In genomic region chr7:116245815-116246695, GRCm38 (mm10) we compare ENCODE assay signal across 8 mouse cellular contexts.
DNase-seq lines count a peak whose midpoint lies in the region; ATAC-seq and TF ChIP-seq lines count a peak whose summit lies in the region.

No protein-coding gene starts in this region.

- H3K4me1 ChIP-seq in heart, embryonic 11.5 days (ENCODE audit: control insufficient read depth, insufficient read depth, low read length), result peaks cover 37% of the 10 kb centered on the region
- peaks cover 59% of the 10 kb centered on the region for H3K4me1 ChIP-seq in heart, embryonic 12.5 days (replicated peaks)
- H3K4me1 ChIP-seq in liver, embryonic 12.5 days, result peaks cover 21% of the 10 kb centered on the region
- peaks cover 32% of the 10 kb centered on the region for H3K4me1 ChIP-seq in neural tube, embryonic 15.5 days

- H3K36me3 ChIP-seq in heart, embryonic 11.5 days (ENCODE audit: control insufficient read depth, insufficient read depth, low read length), result no peaks in the 10 kb centered on the region
- no peaks in the 10 kb centered on the region for H3K36me3 ChIP-seq in heart, embryonic 12.5 days
- no peaks in the 10 kb centered on the region for H3K36me3 ChIP-seq in liver, embryonic 12.5 days
- H3K36me3 ChIP-seq in neural tube, embryonic 15.5 days, result no peaks in the 10 kb centered on the region

- no peak for TF ChIP-seq POLR2A in brain, embryonic 14.5 days (IDR thresholded peaks at IDR 0.05; ENCODE audit: borderline replicate concordance, extremely low read depth, insufficient read depth, insufficient read length, poor library complexity, severe bottlenecking)

- no peaks in the 10 kb centered on the region for H3K9me3 ChIP-seq in heart, embryonic 11.5 days (replicated peaks; ENCODE audit: control insufficient read depth, low read length)
- H3K9me3 ChIP-seq in heart, embryonic 12.5 days (replicated peaks), result no peaks in the 10 kb centered on the region
- H3K9me3 ChIP-seq in liver, embryonic 12.5 days (replicated peaks), result no peaks in the 10 kb centered on the region
- H3K9me3 ChIP-seq in neural tube, embryonic 15.5 days (replicated peaks), result 0 out of 2 replicates have a peak, but pooled peaks cover 4% of the 10 kb centered on the region

- no peaks in the 10 kb centered on the region for H3K27me3 ChIP-seq in heart, embryonic 11.5 days (ENCODE audit: control insufficient read depth, insufficient read depth, low read length)
- H3K27me3 ChIP-seq in heart, embryonic 12.5 days (replicated peaks), result no peaks in the 10 kb centered on the region
- H3K27me3 ChIP-seq in liver, embryonic 12.5 days (replicated peaks), result peaks cover 8% of the 10 kb centered on the region; the same call in 1 of the 2 replicates
- no peaks in the 10 kb centered on the region for H3K27me3 ChIP-seq in neural tube, embryonic 15.5 days (replicated peaks)

- no peak for DNase-seq in heart, postnatal 4 days
- peak; percentile 69 for DNase-seq in brain, embryonic 14.5 days (ENCODE audit: low read depth)
- no peak for DNase-seq in kidney, adult 11 months
- no peak for DNase-seq in gastrocnemius, postnatal 4 days (ENCODE audit: low spot score in 2 of 2)

- peak overlapping the region; percentile 22; the same call in 1 of the 2 replicates for H3K4me3 ChIP-seq in heart, embryonic 11.5 days (ENCODE audit: low read depth, low read length)
- H3K4me3 ChIP-seq in heart, embryonic 12.5 days, result peak overlapping the region; percentile 26
- peak overlapping the region; percentile 12; the same call in 1 of the 2 replicates for H3K4me3 ChIP-seq in liver, embryonic 12.5 days
- no peak overlapping the region for H3K4me3 ChIP-seq in neural tube, embryonic 15.5 days (replicated peaks)

- peak overlapping the region; percentile 63 for H3K4me2 ChIP-seq in heart, embryonic 11.5 days
- peak overlapping the region; percentile 63 for H3K4me2 ChIP-seq in heart, embryonic 12.5 days
- peak overlapping the region; percentile 56 for H3K4me2 ChIP-seq in liver, embryonic 12.5 days
- H3K4me2 ChIP-seq in neural tube, embryonic 15.5 days, result peak overlapping the region; percentile 44

- peak overlapping the region; percentile 84 for H3K27ac ChIP-seq in heart, embryonic 11.5 days (ENCODE audit: low read depth, low read length)
- H3K27ac ChIP-seq in heart, embryonic 12.5 days (ENCODE audit: poor library complexity, severe bottlenecking), result peak overlapping the region; percentile 83
- no peak overlapping the region for H3K27ac ChIP-seq in liver, embryonic 12.5 days
- peak overlapping the region; percentile 54; the same call in 1 of the 2 replicates for H3K27ac ChIP-seq in neural tube, embryonic 15.5 days (replicated peaks)

- no peak for ATAC-seq in heart, embryonic 11.5 days (replicated peaks; ENCODE audit: insufficient number of reproducible peaks, low FRiP score, low TSS enrichment)
- no peak for ATAC-seq in heart, embryonic 12.5 days (ENCODE audit: insufficient number of reproducible peaks, low FRiP score)
- 0 out of 2 replicates have a peak, but pooled peaks have one; percentile 2 for ATAC-seq in liver, embryonic 12.5 days
- peak; percentile 30; the same call in 1 of the 2 replicates for ATAC-seq in neural tube, embryonic 15.5 days (ENCODE audit: low FRiP score)

- WGBS in heart, embryonic 11.5 days (ENCODE audit: insufficient replicate concordance), result 23% methylated on average over 15 of the region's 15 CpGs
- WGBS in heart, embryonic 12.5 days, result 27% methylated on average over 15 of the region's 15 CpGs
- 35% methylated on average over 15 of the region's 15 CpGs for WGBS in liver, embryonic 12.5 days (ENCODE audit: insufficient replicate concordance)
- WGBS in neural tube, embryonic 15.5 days, result 20% methylated on average over 15 of the region's 15 CpGs

- H3K9ac ChIP-seq in heart, embryonic 11.5 days (ENCODE audit: low read depth, low read length), result peak overlapping the region; percentile 54
- H3K9ac ChIP-seq in heart, embryonic 12.5 days, result peak overlapping the region; percentile 53
- no peak overlapping the region for H3K9ac ChIP-seq in liver, embryonic 12.5 days
- no peak overlapping the region for H3K9ac ChIP-seq in neural tube, embryonic 15.5 days (replicated peaks)

- peak; percentile 48; the same call in 1 of the 2 replicates for TF ChIP-seq CTCF in brain, embryonic 14.5 days (IDR thresholded peaks at IDR 0.05; ENCODE audit: borderline replicate concordance, extremely low read depth, insufficient read depth, insufficient read length)

Comparison
In these comparisons a context has a peak if more than half of its experiments do, and no peak if none do; other contexts are left out.
1. ATAC-seq: peak in liver, embryonic 12.5 days (single experiment) and neural tube, embryonic 15.5 days (single experiment); none in heart, embryonic 11.5 days (single experiment) and heart, embryonic 12.5 days (single experiment).
2. H3K9ac ChIP-seq: peak in heart, embryonic 11.5 days (single experiment) and heart, embryonic 12.5 days (single experiment); none in liver, embryonic 12.5 days (single experiment) and neural tube, embryonic 15.5 days (single experiment).
3. Peak in every context shown above with its lines, with median percentiles within 50 percentile points of each other: H3K4me2 ChIP-seq.